Mouse (Mus musculus): Measurements from ENCODE around the gene Arl4c. TPM values are rescaled to one million over a fixed set of nuclear protein-coding genes. Genes with fewer than 3 reads are reported as not detected.

The Arl4c gene
- total RNA-seq, 1 experiment from 2014 or later, result 11.2 TPM

GRCm38 (mm10) chr1:88661209-88661608, 40.8 kb downstream of the Arl4c start:
- no peak for ATAC-seq (replicated peaks; ENCODE audit: low read depth, poor library complexity, severe bottlenecking)

GRCm38 (mm10) chr1:88658290-88658857, 43.6 kb downstream of the Arl4c start:
- ATAC-seq (replicated peaks; ENCODE audit: low read depth, poor library complexity, severe bottlenecking), result no peak

- no peak for ATAC-seq (replicated peaks; ENCODE audit: low read depth, poor library complexity, severe bottlenecking)
Observed at GRCm38 (mm10) chr1:88656096-88656480, 45.9 kb downstream of the Arl4c start.

- ATAC-seq (replicated peaks; ENCODE audit: low read depth, poor library complexity, severe bottlenecking), result no peak
Observed at GRCm38 (mm10) chr1:88655473-88656095, 46.4 kb downstream of the Arl4c start.

GRCm38 (mm10) chr1:88654521-88655472, 47.2 kb downstream of the Arl4c start:
- ATAC-seq (replicated peaks; ENCODE audit: low read depth, poor library complexity, severe bottlenecking), result peak; percentile 75

GRCm38 (mm10) chr1:88653614-88654520, 48.2 kb downstream of the Arl4c start:
- ATAC-seq (replicated peaks; ENCODE audit: low read depth, poor library complexity, severe bottlenecking), result no peak

- ATAC-seq (replicated peaks; ENCODE audit: low read depth, poor library complexity, severe bottlenecking), result peak; percentile 40
Observed at GRCm38 (mm10) chr1:88652682-88653081, 49.3 kb downstream of the Arl4c start.

GRCm38 (mm10) chr1:88651668-88652067, 50.4 kb downstream of the Arl4c start:
- no peak for ATAC-seq (replicated peaks; ENCODE audit: low read depth, poor library complexity, severe bottlenecking)

GRCm38 (mm10) chr1:88648742-88649141, 53.3 kb downstream of the Arl4c start:
- ATAC-seq (replicated peaks; ENCODE audit: low read depth, poor library complexity, severe bottlenecking), result no peak

- ATAC-seq (replicated peaks; ENCODE audit: low read depth, poor library complexity, severe bottlenecking), result no peak
Observed at GRCm38 (mm10) chr1:88645599-88646119, 56.4 kb downstream of the Arl4c start.

GRCm38 (mm10) chr1:88644417-88644816, 57.6 kb downstream of the Arl4c start:
- ATAC-seq (replicated peaks; ENCODE audit: low read depth, poor library complexity, severe bottlenecking), result no peak

- ATAC-seq (replicated peaks; ENCODE audit: low read depth, poor library complexity, severe bottlenecking), result no peak
Observed at GRCm38 (mm10) chr1:88643181-88643823, 58.7 kb downstream of the Arl4c start.

GRCm38 (mm10) chr1:88642735-88643134, 59.3 kb downstream of the Arl4c start:
- ATAC-seq (replicated peaks; ENCODE audit: low read depth, poor library complexity, severe bottlenecking), result no peak

- ATAC-seq (replicated peaks; ENCODE audit: low read depth, poor library complexity, severe bottlenecking), result no peak
Observed at GRCm38 (mm10) chr1:88641678-88642215, 60.3 kb downstream of the Arl4c start.

- no peak for ATAC-seq (replicated peaks; ENCODE audit: low read depth, poor library complexity, severe bottlenecking)
Observed at GRCm38 (mm10) chr1:88641194-88641593, 60.8 kb downstream of the Arl4c start.

GRCm38 (mm10) chr1:88639432-88640281, 62.4 kb downstream of the Arl4c start:
- no peak for ATAC-seq (replicated peaks; ENCODE audit: low read depth, poor library complexity, severe bottlenecking)

GRCm38 (mm10) chr1:88638622-88639021, 63.4 kb downstream of the Arl4c start:
- ATAC-seq (replicated peaks; ENCODE audit: low read depth, poor library complexity, severe bottlenecking), result no peak

- ATAC-seq (replicated peaks; ENCODE audit: low read depth, poor library complexity, severe bottlenecking), result peak; percentile 60
Observed at GRCm38 (mm10) chr1:88636579-88637161, 65.4 kb downstream of the Arl4c start.
